Mouse (Mus musculus) heart, postnatal 36 days (tissue): ENCODE results near the gene Frmd4b. TPM values are rescaled to one million over a fixed set of nuclear protein-coding genes. Genes with fewer than 3 reads are reported as not detected.

Experiments
- DNase-seq, 2 experiments: peaks; one replicate each; pipeline ENCODE4 v3.0.0; 2021 to 2022
- intact Hi-C: fragments of 180-260 bp; cut with DNase I; formaldehyde crosslinking; loops from one replicate; pipeline ENCODE4 v1.15.1; 2025
- total RNA-seq, 2 experiments: library from RNA; stranded (reverse); gene quantifications; 2 replicates each; pipeline ENCODE4 v1.2.3; 2021

The Frmd4b gene
- total RNA-seq, 2 experiments from 2014 or later, result 16.2 to 19.7 TPM

GRCm38 (mm10) chr6:97242522-97242921 is 374.8 kb downstream of the Frmd4b start:
- intact Hi-C loops, result loop anchor here (10.0 kb wide), 1 partner anchor 382 kb away; no protein-coding TSS in a partner anchor

GRCm38 (mm10) chr6:97240092-97240491 is 377.2 kb downstream of the Frmd4b start:
- intact Hi-C loops, result loop anchor here (10.0 kb wide), 1 partner anchor 385 kb away; no protein-coding TSS in a partner anchor
- no peak for DNase-seq

More at GRCm38 (mm10) chr6:97242522-97242921, 374.8 kb downstream of the Frmd4b start:
- no peak for DNase-seq

- no peak for DNase-seq
- intact Hi-C loops, result no loop called here
Observed at GRCm38 (mm10) chr6:97239360-97239759, 378.0 kb downstream of the Frmd4b start.

Other genes with a start within 250 kb of the Frmd4b start
- 10 to 100 TPM; 52.0 to 60.2 TPM for gene Mitf, start 189.5 kb upstream of the Frmd4b start, total RNA-seq